Mouse (Mus musculus): ENCODE data around the gene Dst. TPM values are rescaled to one million over a fixed set of nuclear protein-coding genes. Genes with fewer than 3 reads are reported as not detected.
A peak's percentile ranks its signal among the peaks of the same experiment; 100 is the strongest.

Gene Dst
- polyA plus RNA-seq, 1 experiment from 2014 or later, result 5.9 TPM

DNA sequence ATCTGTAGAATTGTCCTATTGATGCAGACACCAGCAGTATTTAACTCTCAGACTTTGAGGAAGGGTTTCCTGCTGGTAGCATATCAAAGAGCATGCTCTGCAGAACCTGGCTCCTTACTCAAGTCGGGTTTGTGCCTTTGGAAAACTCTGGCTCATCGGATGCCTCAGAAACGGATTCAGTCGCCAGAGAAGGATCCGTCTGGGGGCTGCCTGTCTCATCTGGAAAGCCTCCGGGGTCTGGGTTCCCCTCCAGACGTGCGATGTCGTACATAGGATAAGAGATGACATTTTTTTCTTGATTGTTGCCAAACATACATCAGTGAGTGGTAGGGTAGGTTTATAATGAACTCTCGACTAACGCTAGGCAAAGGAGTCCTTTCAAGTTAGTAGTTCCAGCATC, 361.6 kb downstream of the Dst start:
- Histone ChIP-seq H3K9ac (no peak overlapping the region), H3K4me1 (replicated peaks) (no peaks in the 10 kb centered on the region), H3K36me3 (replicated peaks) (peaks cover 8% of the 10 kb centered on the region), H3K27ac (replicated peaks) (no peak overlapping the region), H3K9me3 (replicated peaks) (no peaks in the 10 kb centered on the region), H3K4me2 (no peak overlapping the region), H3K27me3 (no peaks in the 10 kb centered on the region), H3K4me3 (replicated peaks) (no peak overlapping the region)
- WGBS (ENCODE audit: insufficient replicate concordance), result 69% methylated on average over 11 of the region's 11 CpGs
- no peak for ATAC-seq (ENCODE audit: insufficient read depth)

DNA sequence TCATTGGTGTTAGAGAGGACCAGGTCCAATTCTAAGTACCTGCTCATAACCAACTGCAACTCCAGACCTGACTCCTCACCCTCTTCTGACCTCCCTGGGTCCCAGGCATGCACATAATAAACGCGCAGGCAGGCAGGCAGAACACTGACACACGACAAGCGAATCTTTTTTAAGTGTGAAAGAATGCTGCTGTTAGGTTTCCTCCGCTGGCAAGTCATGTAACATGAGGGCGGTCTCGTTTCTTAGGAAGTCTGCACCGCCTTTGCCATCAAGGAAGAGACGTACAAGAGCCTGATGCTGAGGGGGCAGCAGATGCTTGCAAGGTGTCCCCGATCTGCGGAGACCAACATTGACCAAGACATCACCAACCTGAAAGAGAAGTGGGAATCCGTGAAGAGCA, 365.9 kb downstream of the Dst start:
- H3K9me3 ChIP-seq (replicated peaks), result no peaks in the 10 kb centered on the region
- no peak overlapping the region for H3K9ac ChIP-seq
- no peak overlapping the region for H3K27ac ChIP-seq (replicated peaks)
- no peak for ATAC-seq (ENCODE audit: insufficient read depth)
- WGBS (ENCODE audit: insufficient replicate concordance), result 83% methylated on average over 12 of the region's 12 CpGs
- H3K4me3 ChIP-seq (replicated peaks), result no peak overlapping the region
- H3K36me3 ChIP-seq (replicated peaks), result peaks cover 39% of the 10 kb centered on the region
- no peaks in the 10 kb centered on the region for H3K27me3 ChIP-seq
- H3K4me1 ChIP-seq (replicated peaks), result no peaks in the 10 kb centered on the region
- no peak overlapping the region for H3K4me2 ChIP-seq

DNA sequence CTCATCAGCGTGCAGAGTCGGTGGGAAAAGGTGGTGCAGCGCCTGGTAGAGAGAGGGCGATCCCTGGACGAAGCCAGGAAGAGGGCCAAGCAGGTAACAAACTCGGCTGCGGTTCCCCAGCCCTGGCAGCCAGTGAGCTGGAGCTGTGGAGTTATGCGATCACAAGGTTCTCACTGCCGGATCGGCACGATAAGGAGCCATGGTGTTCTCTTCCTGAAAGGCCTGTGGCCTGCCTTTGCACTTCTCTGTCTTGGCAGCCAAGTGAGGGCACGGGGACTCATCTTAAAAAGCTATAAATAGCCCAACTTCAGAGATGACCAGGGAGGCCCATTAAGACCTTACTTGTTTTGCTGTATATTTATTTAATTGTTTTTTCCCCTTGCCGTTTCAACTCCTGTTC, 367.8 kb downstream of the Dst start:
- Histone ChIP-seq H3K9ac (no peak overlapping the region), H3K9me3 (replicated peaks) (no peaks in the 10 kb centered on the region), H3K4me1 (replicated peaks) (no peaks in the 10 kb centered on the region), H3K27me3 (no peaks in the 10 kb centered on the region), H3K36me3 (replicated peaks) (peaks cover 35% of the 10 kb centered on the region), H3K27ac (replicated peaks) (no peak overlapping the region), H3K4me2 (no peak overlapping the region), H3K4me3 (replicated peaks) (no peak overlapping the region)
- 86% methylated on average over 13 of the region's 13 CpGs for WGBS (ENCODE audit: insufficient replicate concordance)
- ATAC-seq (ENCODE audit: insufficient read depth), result no peak

DNA sequence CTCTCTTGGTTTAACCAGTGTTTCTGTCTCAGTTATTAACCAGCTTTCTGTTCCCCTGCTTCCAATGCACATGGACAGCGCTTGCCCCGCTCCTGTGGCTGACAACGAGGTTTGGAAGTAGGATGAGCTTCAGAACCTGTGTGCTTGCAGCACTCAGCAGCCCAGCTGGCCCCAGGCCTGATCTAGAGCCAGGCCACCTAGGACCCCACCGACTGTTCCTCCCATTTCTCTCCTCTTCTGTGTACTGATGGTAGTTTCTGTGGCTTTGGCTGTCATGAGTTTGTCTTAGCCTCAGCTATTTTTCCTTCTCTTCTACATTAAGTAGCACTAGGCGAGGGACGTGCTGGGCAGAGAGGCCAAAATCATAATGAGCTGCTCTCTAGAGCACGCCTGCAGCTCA, 368.7 kb downstream of the Dst start:
- Histone ChIP-seq H3K9ac (no peak overlapping the region), H3K27me3 (no peaks in the 10 kb centered on the region), H3K4me1 (replicated peaks) (no peaks in the 10 kb centered on the region), H3K4me2 (no peak overlapping the region), H3K36me3 (replicated peaks) (peaks cover 34% of the 10 kb centered on the region), H3K4me3 (replicated peaks) (no peak overlapping the region), H3K27ac (replicated peaks) (no peak overlapping the region), H3K9me3 (replicated peaks) (no peaks in the 10 kb centered on the region)
- 79% methylated on average over 7 of the region's 7 CpGs for WGBS (ENCODE audit: insufficient replicate concordance)
- ATAC-seq (ENCODE audit: insufficient read depth), result no peak

DNA sequence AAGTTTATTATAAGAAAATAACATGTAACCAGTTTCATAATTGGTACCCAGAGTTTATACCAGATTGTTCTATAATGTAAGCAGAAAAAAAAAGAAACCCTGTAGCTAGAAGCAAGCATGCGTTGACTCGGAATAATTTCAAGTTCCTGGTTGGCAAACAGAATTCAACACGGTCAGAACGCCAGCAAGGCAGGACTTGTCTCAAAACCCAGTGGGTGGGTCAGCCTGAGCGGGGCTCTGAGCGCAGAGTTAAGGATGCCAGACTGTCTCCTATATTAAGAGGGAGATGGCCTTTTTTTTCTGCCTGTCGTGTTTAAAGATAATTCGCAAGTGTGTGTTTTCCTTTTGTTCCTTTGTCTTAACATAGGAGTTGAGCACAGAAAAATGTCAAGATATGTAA, 369.2 kb downstream of the Dst start:
- Histone ChIP-seq H3K27ac (replicated peaks) (no peak overlapping the region), H3K4me1 (replicated peaks) (0 out of 2 replicates have a peak, but pooled peaks cover 3% of the 10 kb centered on the region), H3K4me2 (no peak overlapping the region), H3K4me3 (replicated peaks) (no peak overlapping the region), H3K9me3 (replicated peaks) (no peaks in the 10 kb centered on the region), H3K9ac (no peak overlapping the region), H3K27me3 (no peaks in the 10 kb centered on the region), H3K36me3 (replicated peaks) (peaks cover 34% of the 10 kb centered on the region)
- ATAC-seq (ENCODE audit: insufficient read depth), result no peak
- WGBS (ENCODE audit: insufficient replicate concordance), result 64% methylated on average over 8 of the region's 8 CpGs

DNA sequence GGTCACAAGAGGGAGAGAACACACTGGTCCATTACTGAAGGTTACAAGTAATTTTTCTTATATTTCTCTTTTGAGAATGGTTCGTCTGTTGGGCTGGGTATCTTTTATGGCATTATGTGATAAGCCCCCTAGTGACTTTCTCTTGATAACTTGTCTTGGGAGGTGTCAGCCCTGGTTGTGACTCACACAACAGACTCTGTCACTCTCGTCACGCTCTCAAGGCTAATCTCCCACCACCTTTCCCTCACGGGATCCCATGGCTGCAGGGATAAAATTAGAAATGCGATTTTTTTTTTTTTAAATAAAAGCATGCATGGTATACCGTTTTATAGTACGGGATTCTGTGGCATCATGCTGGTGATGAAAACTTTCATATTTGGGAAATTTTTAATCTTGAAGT, 375.5 kb downstream of the Dst start:
- WGBS (ENCODE audit: insufficient replicate concordance), result 22% methylated on average over 7 of the region's 7 CpGs
- Histone ChIP-seq H3K4me2 (peak overlapping the region; percentile 25; the same call in 1 of the 2 replicates), H3K36me3 (replicated peaks) (peaks cover 24% of the 10 kb centered on the region), H3K27ac (replicated peaks) (no peak overlapping the region), H3K9me3 (replicated peaks) (no peaks in the 10 kb centered on the region), H3K4me1 (replicated peaks) (peaks cover 17% of the 10 kb centered on the region), H3K9ac (no peak overlapping the region), H3K27me3 (no peaks in the 10 kb centered on the region), H3K4me3 (replicated peaks) (no peak overlapping the region)
- peak; percentile 89 for ATAC-seq (ENCODE audit: insufficient read depth)

DNA sequence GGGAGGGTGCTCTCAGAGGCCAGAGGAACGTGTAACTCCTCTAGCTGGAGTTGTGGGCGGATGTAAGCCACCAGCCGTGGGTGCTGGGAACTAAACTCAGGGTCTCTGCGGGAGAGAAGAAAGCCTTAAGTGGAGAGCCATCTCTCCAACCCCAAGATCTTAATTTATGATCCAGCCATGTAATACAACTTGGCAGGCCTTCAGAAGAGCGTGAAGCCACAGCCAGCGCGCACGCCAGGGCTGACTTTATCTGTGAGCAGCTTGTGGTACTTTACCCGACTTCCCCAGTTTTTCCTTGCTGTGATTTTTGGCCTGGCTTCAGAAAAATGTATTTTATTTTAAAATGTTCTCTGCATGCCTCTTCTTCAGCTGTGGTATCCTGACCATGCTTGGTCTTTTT, 377.0 kb downstream of the Dst start:
- WGBS (ENCODE audit: insufficient replicate concordance), result 69% methylated on average over 9 of the region's 9 CpGs
- Histone ChIP-seq H3K36me3 (replicated peaks) (peaks cover 30% of the 10 kb centered on the region), H3K4me1 (replicated peaks) (peaks cover 23% of the 10 kb centered on the region), H3K27ac (replicated peaks) (no peak overlapping the region), H3K9ac (no peak overlapping the region), H3K4me3 (replicated peaks) (no peak overlapping the region), H3K4me2 (no peak overlapping the region), H3K9me3 (replicated peaks) (no peaks in the 10 kb centered on the region), H3K27me3 (no peaks in the 10 kb centered on the region)
- ATAC-seq (ENCODE audit: insufficient read depth), result no peak

DNA sequence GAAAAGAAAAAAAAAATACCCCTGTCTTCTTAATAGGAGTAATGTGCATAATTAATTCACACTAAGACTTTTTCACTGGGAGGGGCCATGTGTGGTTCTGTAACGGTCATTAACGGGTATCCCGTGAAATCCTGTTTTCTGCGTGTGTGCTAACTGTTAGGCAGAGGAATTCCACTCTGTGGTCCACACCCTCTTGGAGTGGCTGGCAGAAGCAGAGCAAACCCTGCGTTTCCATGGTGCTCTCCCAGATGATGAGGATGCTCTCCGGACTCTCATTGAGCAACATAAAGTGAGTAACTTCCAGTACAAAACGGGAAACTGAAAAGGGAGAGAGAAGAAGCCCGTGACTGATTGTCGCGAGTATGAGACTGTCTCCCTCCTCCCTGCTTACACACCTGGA, 379.7 kb downstream of the Dst start:
- WGBS (ENCODE audit: insufficient replicate concordance), result 84% methylated on average over 10 of the region's 10 CpGs
- no peaks in the 10 kb centered on the region for H3K9me3 ChIP-seq (replicated peaks)
- H3K4me2 ChIP-seq, result no peak overlapping the region
- H3K9ac ChIP-seq, result no peak overlapping the region
- peaks cover 25% of the 10 kb centered on the region for H3K4me1 ChIP-seq (replicated peaks)
- no peak for ATAC-seq (ENCODE audit: insufficient read depth)
- H3K27me3 ChIP-seq, result no peaks in the 10 kb centered on the region
- H3K27ac ChIP-seq (replicated peaks), result no peak overlapping the region
- no peak overlapping the region for H3K4me3 ChIP-seq (replicated peaks)
- H3K36me3 ChIP-seq (replicated peaks), result peaks cover 48% of the 10 kb centered on the region

DNA sequence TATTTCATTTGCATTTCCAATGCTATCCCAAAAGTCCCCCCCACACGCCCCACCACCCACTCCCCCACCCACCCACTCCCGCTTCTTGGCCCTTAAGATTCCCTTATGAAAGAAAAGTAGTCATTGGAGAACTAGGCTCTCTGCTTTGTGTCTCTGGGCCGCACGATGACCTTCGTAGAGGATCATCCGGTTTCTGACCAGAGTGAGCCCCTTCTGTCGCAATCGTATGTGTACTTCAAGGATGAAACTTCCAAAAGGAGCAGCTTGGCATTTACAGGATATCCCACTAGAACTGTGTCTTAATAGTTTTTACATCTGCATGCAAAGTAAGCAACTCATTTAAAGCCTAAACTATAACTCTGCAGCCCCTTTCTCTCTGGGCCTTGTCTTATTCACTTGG, 380.2 kb downstream of the Dst start:
- H3K36me3 ChIP-seq (replicated peaks), result peaks cover 52% of the 10 kb centered on the region
- H3K27me3 ChIP-seq, result no peaks in the 10 kb centered on the region

DNA sequence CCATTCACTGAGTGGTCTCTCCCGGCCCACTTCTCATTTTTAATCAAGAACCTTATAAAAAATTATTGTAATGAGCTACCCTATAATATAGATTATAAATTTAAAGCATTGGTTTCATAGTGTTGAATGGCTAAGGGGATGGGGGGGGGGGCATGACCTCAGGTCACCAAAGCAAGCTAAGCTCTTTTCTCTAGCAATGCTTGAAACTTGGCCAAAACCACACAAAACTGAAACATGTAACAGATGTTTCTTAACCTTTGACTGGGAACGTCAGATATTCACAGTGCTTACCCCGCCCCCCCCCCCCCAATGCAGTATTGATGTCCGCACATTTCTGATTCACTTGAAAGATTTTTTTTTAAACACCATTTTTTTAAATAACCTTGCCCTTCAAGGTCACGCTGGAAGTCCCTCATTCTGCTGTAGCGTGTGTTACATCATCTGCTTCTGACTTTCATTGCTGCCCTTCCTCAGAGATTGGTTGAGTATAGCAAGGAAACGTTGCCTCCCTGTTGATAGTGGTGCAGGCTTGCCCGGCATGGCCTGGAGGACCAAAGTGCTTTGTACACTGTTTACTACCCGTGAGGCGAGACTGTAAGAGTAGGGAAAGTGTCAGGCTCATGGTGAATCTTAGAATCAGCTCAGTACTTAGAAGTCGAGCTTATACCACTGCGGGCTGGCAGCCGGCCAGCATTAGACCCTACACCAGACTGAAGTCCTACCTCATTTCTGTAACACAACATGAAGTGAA, 380.9 kb downstream of the Dst start:
- Histone ChIP-seq H3K4me3 (replicated peaks) (no peak overlapping the region), H3K27me3 (no peaks in the 10 kb centered on the region), H3K4me1 (replicated peaks) (peaks cover 29% of the 10 kb centered on the region), H3K27ac (replicated peaks) (no peak overlapping the region), H3K9ac (no peak overlapping the region), H3K36me3 (replicated peaks) (peaks cover 56% of the 10 kb centered on the region), H3K9me3 (replicated peaks) (no peaks in the 10 kb centered on the region), H3K4me2 (no peak overlapping the region)
- WGBS (ENCODE audit: insufficient replicate concordance), result 65% methylated on average over 13 of the region's 13 CpGs
- no peak for ATAC-seq (ENCODE audit: insufficient read depth)

More for the DNA sequence above, 380.2 kb downstream of the Dst start:
- no peaks in the 10 kb centered on the region for H3K9me3 ChIP-seq (replicated peaks)
- peaks cover 27% of the 10 kb centered on the region for H3K4me1 ChIP-seq (replicated peaks)
- H3K4me2 ChIP-seq, result no peak overlapping the region
- no peak overlapping the region for H3K9ac ChIP-seq
- 79% methylated on average over 8 of the region's 8 CpGs for WGBS (ENCODE audit: insufficient replicate concordance)
- no peak overlapping the region for H3K4me3 ChIP-seq (replicated peaks)
- H3K27ac ChIP-seq (replicated peaks), result no peak overlapping the region
- ATAC-seq (ENCODE audit: insufficient read depth), result no peak

DNA sequence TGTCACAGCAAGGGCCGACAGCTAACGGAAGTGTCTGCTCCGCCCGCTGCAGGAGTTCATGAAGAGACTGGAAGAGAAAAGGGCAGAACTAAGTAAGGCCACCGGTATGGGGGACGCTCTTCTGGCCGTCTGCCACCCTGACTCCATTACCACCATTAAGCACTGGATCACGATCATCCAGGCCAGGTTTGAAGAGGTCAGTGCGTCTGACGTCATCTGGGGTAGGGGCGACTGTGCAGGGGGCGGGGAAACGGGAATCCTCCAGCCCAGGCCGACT, 381.4 kb downstream of the Dst start:
- no peak overlapping the region for H3K4me3 ChIP-seq (replicated peaks)
- H3K4me1 ChIP-seq (replicated peaks), result peaks cover 24% of the 10 kb centered on the region
- H3K27ac ChIP-seq (replicated peaks), result no peak overlapping the region
- H3K36me3 ChIP-seq (replicated peaks), result peaks cover 58% of the 10 kb centered on the region
- H3K4me2 ChIP-seq, result no peak overlapping the region
- WGBS (ENCODE audit: insufficient replicate concordance), result 76% methylated on average over 14 of the region's 14 CpGs
- H3K27me3 ChIP-seq, result no peaks in the 10 kb centered on the region
- ATAC-seq (ENCODE audit: insufficient read depth), result no peak
- H3K9me3 ChIP-seq (replicated peaks), result no peaks in the 10 kb centered on the region
- H3K9ac ChIP-seq, result no peak overlapping the region

DNA sequence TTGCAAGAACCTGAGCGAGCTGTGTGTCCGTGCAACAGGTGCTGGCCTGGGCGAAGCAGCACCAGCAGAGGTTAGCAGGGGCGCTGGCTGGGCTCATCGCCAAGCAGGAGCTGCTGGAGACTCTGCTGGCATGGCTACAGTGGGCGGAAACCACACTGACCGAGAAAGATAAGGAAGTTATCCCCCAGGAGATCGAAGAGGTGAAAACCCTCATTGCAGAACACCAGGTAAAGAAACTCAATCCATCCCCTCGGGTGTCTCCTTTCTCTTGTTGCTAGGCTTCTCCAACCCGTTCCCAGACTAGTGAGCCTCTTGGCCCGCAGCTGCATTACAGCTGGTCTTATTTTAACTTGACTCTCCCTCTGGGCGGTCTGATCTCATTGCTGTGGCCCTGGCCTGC, 382.3 kb downstream of the Dst start:
- H3K4me3 ChIP-seq (replicated peaks), result no peak overlapping the region
- H3K4me1 ChIP-seq (replicated peaks), result peaks cover 24% of the 10 kb centered on the region
- ATAC-seq (ENCODE audit: insufficient read depth), result peak; percentile 67
- no peaks in the 10 kb centered on the region for H3K27me3 ChIP-seq
- WGBS (ENCODE audit: insufficient replicate concordance), result 52% methylated on average over 12 of the region's 12 CpGs
- H3K4me2 ChIP-seq, result no peak overlapping the region; the same call in 1 of the 2 replicates
- H3K9me3 ChIP-seq (replicated peaks), result no peaks in the 10 kb centered on the region
- peaks cover 61% of the 10 kb centered on the region for H3K36me3 ChIP-seq (replicated peaks)
- no peak overlapping the region for H3K9ac ChIP-seq
- no peak overlapping the region for H3K27ac ChIP-seq (replicated peaks)

All from liver, embryonic 15.5 days (tissue).